Mouse (Mus musculus) macrophage (primary cell): Measurements from ENCODE around the gene Unc13a. TPM values are rescaled to one million over a fixed set of nuclear protein-coding genes. Genes with fewer than 3 reads are reported as not detected.
A peak's percentile ranks its signal among the peaks of the same experiment; 100 is the strongest.

Experiments
- H3K27ac ChIP-seq: fragments of 350-480 bp; formaldehyde crosslinking; 2 replicates; pipeline ENCODE4 v1.9.0; 2021
- H3K36me3 ChIP-seq: fragments of 350-480 bp; formaldehyde crosslinking; 2 replicates; pipeline ENCODE4 v1.9.0; 2021; ENCODE audit errors: inconsistent target
- H3K4me3 ChIP-seq: fragments of 350-480 bp; formaldehyde crosslinking; 2 replicates; pipeline ENCODE4 v1.9.0; 2021; ENCODE audit errors: inconsistent target
- H3K79me2 ChIP-seq: fragments of 350-480 bp; formaldehyde crosslinking; 2 replicates; pipeline ENCODE4 v1.9.0; 2021; ENCODE audit errors: inconsistent target
- WGBS: methylation state at CpG from one replicate; pipeline ENCODE4 v1.1.7; 2026; ENCODE audit warnings: inconsistent platforms; ENCODE audit not compliant: missing documents; 5-methylcytosine and 5-hydroxymethylcytosine counted together
- polyA plus RNA-seq: library from polyadenylated mRNA; stranded (reverse); fragments of 250-400 nt; gene quantifications from 3 replicates; pipeline ENCODE4 v1.2.4, GENCODE M21; 2018; ENCODE audit warnings: inconsistent platforms

Gene Unc13a
- polyA plus RNA-seq, 1 experiment from 2014 or later: 0.98 TPM

DNA sequence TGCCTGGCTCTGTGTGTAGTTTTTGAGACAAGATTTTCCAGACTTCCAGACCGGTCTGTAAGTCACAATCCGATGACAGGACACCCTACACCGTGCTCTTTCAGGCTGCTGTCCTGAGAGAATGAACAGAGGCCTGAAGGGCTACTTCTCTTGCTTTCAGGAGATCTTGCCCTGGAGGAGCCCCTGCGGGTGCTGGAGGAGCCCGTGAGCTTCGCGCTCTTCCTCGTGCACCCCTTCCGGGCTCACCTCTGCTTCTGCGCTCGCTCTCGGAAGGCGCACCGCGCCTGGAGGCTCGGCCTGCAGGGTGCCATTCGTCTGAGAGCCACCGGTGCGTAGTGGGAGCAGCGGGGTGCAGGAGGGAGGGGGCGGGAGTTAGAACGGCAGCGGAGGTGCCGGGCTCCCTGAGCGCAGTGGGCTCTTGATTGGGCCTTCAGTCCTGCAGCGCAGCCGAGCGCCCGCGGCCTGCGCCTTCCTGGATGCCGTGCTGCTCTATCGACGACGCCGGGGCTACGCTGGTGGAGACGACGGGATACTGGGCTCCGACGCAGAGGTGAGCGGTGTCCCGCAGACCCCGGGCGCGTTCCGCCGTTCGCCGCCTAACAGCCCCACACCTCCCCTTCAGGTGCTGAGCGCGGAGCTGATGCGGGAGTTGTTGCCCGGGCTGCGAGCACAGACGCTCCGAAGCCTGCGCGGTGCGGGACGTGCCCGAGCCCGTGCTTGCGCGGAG lies 69.5 kb downstream of the Unc13a start:
- no peaks in the 10 kb centered on the region for H3K79me2 ChIP-seq
- no peak overlapping the region for H3K27ac ChIP-seq
- no peak overlapping the region for H3K4me3 ChIP-seq
- WGBS: 18% methylated on average over 52 of the region's 65 CpGs
- no peaks in the 10 kb centered on the region for H3K36me3 ChIP-seq

DNA sequence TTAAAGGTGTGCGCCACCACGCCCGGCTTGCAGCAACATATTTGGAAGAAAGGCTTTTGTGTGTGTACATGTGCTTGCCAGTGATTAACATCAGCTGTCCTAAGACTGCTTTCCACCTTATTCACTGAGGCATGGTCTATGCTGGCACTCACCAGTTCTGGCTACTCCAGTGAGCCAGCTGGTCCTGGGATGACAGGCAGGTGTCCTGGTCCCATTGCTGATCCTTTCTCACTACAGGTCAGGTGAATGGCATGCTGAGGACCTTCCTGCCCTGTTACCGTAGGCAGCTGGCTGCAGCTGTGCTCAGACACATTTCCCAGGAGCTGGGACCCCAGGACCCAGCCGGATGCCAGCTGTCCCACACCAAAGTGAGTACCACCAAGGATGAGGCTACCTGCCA lies 72.7 kb downstream of the Unc13a start:
- Histone ChIP-seq H3K27ac (no peak overlapping the region), H3K4me3 (no peak overlapping the region), H3K79me2 (peaks cover 2% of the 10 kb centered on the region; the same call in 1 of the 2 replicates), H3K36me3 (no peaks in the 10 kb centered on the region)
- 95% methylated on average over 5 of the region's 5 CpGs for WGBS

DNA sequence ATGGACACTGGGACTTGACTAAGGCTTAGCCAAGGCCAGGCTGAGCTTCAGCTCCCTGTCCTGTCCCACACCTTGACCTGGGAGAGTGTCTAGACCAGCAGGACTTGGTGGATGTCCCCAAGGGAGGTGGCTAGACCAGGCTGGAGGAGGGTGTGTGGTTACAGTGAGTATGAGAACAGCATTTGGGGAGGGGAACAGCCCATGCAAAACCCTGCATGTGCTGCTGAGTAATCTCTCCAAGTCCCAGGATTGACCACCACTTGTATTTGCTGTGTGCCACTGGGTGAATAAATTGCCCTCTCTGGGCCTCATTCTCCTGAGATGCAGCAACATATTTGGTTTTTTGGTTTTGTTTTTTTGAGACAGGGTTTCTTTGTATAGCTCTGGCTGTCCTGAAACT lies 73.2 kb downstream of the Unc13a start:
- H3K79me2 ChIP-seq: peaks cover 7% of the 10 kb centered on the region
- H3K27ac ChIP-seq: no peak overlapping the region
- no peak overlapping the region for H3K4me3 ChIP-seq
- H3K36me3 ChIP-seq: no peaks in the 10 kb centered on the region

DNA sequence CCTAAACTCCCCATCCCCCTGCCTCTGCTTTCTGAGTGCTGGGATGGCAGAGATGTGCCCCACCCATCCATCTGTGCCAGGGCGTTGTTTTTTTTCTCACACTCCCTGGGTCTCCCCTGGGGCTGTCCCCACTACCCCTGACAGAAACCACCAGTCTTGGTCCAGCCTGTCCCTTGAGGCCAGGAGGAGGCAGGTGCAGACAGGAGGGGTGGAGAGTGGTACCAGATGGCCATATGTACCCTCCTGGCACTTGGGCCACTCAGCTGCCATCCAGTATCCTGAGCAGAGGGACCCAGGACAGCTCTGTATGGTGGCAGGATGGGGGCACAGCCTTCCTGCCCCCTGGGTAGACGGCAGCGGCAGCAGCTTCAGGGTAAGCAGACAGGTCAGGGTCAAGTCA lies 74.1 kb downstream of the Unc13a start, which contains the start of gene Fam129c:
Gene Fam129c (plus strand): TSS at position 198 of the 400 bp plus-strand sequence.
- no peaks in the 10 kb centered on the region for H3K36me3 ChIP-seq
- H3K4me3 ChIP-seq: no peak within 1 kb of the TSS
- 91% methylated on average over 3 of the region's 3 CpGs for WGBS
- H3K27ac ChIP-seq: no peak within 1 kb of the TSS
- H3K79me2 ChIP-seq: peaks cover 15% of the 10 kb centered on the region

DNA sequence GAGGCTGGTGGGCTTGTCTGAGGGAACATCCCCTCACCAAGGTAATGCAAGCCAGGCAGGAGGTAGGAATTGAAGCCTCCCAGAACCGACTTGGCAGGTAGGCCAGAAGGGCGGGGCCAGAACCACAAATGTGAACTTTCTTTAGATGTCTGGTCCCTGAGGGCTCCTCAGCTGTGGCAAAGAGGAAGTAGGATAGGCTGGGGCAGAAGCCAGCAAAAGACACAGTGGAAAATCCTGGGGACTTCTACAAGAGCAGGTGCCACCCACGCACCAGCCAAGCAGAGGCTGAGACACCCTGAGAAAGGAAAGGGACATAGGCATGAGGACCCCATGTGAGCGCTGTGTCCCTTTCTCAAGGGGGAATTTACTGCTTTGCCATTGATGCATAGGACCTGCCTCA lies 74.8 kb downstream of the Unc13a start:
- Histone ChIP-seq H3K79me2 (peaks cover 15% of the 10 kb centered on the region), H3K27ac (no peak overlapping the region), H3K36me3 (no peaks in the 10 kb centered on the region), H3K4me3 (no peak overlapping the region)
- WGBS: 40% methylated on average over 4 of the region's 4 CpGs

DNA sequence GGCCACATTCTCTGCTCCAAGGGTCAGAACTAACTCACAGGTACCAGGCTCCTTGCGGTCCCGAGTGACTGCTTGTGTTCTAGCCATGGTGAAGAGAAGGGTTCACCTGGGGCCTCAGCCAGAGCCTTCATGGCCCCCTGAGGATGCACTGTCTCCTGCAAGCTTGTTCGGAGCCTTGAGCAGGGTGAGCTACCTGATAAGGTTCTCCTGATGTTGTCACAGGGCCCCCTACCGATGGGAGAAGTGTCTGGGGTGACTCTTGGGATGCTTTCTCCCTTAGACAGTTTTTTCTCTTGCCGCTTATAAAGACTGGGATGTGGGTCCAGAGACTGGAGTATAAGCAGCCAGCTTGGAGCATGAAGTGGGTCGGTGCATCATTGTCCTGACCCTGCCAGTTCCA lies 75.2 kb downstream of the Unc13a start:
- H3K4me3 ChIP-seq: no peak overlapping the region
- WGBS: 80% methylated on average over 6 of the region's 6 CpGs
- no peak overlapping the region for H3K27ac ChIP-seq
- H3K79me2 ChIP-seq: peaks cover 15% of the 10 kb centered on the region
- no peaks in the 10 kb centered on the region for H3K36me3 ChIP-seq

DNA sequence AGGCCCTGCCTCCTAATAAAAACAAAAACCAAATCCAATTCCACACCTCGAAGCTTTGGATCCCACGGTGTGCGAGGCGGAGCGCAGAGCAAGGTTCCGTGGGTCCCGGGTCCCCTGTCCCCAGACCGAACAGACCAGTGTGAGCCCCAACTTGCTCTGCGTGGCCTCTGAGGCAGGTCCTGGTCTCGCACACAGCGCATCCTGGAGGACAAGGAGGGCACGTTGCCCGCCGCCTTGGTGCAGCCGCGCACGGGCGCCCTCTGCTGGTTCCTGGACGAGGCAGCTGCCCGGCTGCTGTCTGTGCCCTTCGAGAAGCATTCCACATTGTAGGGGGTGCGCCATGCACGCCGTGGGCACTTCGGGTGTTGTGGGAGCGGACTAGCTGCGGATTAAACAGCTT lies 75.7 kb downstream of the Unc13a start:
- Histone ChIP-seq H3K4me3 (no peak overlapping the region), H3K27ac (no peak overlapping the region)

DNA sequence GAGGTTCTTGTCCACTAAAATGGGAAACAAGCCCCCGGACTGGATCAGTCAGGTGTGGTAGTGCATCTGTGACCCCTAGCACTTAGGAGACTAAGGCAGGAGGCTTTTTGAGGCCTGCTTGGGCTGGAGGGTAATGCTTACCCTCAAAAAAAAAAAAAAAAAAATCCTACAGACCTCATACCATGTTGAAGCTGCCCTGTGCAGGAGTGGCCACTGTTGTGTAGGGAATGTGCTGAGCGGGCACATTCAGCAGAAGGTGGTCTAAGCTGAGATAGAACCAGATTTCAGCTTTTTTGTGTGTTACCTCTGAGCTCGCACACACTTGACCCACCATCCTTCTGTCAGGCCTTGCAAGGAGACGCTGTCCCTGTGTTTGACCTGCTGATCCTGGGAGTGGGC lies 77.2 kb downstream of the Unc13a start:
- Histone ChIP-seq H3K4me3 (no peak overlapping the region), H3K79me2 (peaks cover 24% of the 10 kb centered on the region), H3K27ac (no peak overlapping the region), H3K36me3 (no peaks in the 10 kb centered on the region)
- WGBS: 93% methylated on average over 4 of the region's 4 CpGs

More for the DNA sequence above, 75.7 kb downstream of the Unc13a start:
- peaks cover 20% of the 10 kb centered on the region for H3K79me2 ChIP-seq
- H3K36me3 ChIP-seq: no peaks in the 10 kb centered on the region
- 22% methylated on average over 27 of the region's 27 CpGs for WGBS

DNA sequence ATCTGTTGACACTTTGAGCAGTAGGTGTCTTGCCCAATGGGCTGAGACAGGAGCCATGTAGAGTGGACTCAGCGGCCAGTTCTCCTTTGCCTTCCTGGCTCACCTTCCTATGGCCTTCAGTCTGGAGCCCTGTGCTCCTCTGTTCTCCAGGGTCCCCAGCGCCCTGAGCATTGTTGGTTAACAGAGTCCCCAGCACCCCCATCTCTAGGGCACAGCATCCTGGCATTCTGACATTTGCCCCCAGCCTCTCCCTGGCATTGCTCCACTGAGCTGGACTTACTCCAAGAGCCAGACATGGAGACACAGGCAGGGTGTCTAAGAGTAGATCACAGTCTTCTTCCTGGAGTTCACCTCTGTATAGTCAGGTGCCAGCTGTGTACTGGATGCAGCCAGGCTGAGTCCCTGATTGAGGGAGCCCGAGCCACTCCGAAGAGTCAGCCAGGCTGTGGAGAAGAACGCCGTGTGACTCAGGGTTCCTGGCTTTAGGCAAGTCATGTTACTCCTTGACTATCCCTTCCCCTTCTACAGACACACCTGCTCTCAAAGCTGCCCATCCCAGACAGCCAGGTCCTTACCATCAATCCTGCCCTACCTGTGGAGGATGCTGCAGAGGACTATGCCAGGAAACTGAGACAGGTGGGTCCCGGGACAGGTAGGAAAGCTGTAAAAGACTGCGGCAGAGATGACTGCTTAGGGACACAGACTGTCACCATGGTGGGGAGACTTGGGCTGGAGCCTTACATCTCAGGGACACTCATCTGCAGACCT lies 77.8 kb downstream of the Unc13a start:
- no peak overlapping the region for H3K4me3 ChIP-seq
- WGBS: 88% methylated on average over 8 of the region's 8 CpGs
- H3K79me2 ChIP-seq: peaks cover 24% of the 10 kb centered on the region
- no peaks in the 10 kb centered on the region for H3K36me3 ChIP-seq
- no peak overlapping the region for H3K27ac ChIP-seq

DNA sequence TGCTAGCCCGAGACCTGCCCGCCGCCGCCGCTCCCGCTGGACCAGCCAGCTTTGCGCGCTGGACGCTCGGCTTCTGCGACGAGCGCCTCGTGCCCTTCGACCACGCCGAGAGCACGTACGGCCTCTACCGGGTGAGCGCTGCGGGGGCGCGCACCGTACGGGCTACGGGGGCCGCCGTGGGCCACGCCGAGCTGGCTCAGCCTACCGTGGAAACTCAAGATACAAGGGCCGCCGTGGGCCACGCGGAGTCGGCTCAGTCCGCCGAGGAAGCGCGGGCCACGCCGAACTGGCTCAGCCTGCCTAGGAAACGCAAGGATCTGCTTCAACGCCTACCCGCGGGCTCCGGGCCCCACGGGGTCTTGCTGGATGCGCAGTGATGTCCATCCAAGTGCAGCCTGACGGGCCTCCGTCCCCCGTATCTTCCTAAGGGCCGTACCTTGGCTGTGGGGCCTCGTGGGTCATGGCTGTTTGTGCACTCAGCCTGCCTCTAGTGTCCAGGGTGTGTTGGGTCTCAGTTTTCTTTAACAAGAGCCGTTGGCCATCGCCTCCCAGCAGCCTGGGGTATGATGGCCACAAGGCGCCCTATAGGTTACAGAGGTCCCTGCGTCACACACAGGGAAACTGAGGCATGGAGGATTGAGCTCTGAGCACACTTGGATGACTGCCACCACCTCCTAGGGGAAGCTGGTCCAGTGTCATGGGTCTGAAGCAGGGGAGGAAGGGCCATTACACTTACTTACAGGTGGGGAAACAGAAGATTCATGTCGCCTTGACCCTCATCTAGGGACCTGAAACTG lies 79.0 kb downstream of the Unc13a start:
- 4% methylated on average over 46 of the region's 60 CpGs for WGBS
- H3K79me2 ChIP-seq: peaks cover 24% of the 10 kb centered on the region
- H3K27ac ChIP-seq: peak overlapping the region; percentile 55
- H3K4me3 ChIP-seq: peak overlapping the region; percentile 56
- no peaks in the 10 kb centered on the region for H3K36me3 ChIP-seq

DNA sequence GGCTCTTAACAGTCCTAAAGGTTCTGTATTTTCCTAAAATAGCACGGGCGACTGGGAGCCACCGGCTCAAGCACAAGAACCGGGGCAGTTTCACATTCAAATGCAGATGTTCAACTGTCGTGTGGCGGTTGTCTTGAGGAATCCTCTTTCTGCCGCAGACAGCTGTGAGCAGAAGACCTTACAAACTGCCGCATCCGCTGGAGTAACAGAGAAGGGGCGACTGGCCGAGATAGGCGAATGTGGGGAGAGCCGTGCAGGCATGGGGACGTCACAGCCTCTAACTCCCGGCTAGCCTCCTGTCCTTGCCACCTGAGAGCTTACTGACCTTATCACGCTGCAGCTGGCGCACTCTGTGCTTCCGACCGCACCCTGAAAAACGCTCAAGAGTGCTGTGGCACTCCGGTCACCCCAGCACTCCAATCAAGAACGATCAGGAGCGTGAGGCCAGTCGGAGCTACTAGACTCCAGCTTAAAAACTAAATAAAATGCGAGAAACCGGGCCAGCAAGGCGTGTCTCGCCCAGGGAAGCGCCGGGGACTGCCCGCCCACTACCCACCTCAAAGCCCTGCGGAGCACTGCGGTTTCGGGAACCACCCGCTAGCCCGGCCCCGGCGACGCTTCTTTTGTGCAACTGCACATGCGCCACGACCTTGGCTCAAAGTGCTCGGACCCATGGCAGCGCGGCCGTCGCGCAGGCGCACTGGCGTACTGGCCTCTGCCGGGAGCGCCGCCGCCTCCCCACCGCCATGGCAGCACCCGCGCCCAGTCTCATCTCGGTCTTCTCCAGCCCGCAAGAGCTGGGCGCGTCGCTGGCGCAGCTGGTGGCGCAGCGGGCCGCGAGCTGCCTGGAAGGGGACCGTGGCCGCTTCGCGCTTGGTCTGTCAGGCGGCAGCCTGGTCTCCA lies 79.8 kb downstream of the Unc13a start, which contains the start of gene Pgls:
Gene Pgls (plus strand): TSS at position 706 of the 903 bp plus-strand sequence.
- H3K4me3 ChIP-seq: peak within 1 kb of the TSS; percentile 92
- H3K79me2 ChIP-seq: peaks cover 24% of the 10 kb centered on the region
- under 1% methylated on average over 60 of the region's 71 CpGs for WGBS
- H3K36me3 ChIP-seq: no peaks in the 10 kb centered on the region; the same call in 1 of the 2 replicates
- H3K27ac ChIP-seq: peak within 1 kb of the TSS; percentile 85

DNA sequence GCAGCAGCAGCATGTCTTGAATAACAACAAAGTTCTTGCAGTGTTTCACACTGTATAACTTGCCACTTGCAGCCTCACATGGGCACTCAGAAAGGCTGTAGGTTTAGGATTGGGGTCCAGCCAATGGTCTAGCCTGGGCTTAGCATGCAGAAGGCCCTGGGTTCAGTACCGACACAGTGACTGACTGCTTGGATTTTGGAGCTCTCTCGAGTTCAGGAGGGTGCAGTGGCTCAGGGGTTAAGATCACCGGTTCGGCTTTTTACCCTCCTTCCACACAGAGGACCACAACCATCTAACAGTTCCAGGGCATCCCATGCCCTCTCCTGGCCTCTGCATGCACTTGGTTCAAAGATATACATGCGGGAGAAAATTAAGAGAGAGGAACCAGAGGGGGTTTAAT lies 80.5 kb downstream of the Unc13a start:
- H3K36me3 ChIP-seq: peaks cover 4% of the 10 kb centered on the region
- peak overlapping the region; percentile 92 for H3K4me3 ChIP-seq
- WGBS: 17% methylated on average over 5 of the region's 5 CpGs
- peak overlapping the region; percentile 85 for H3K27ac ChIP-seq
- H3K79me2 ChIP-seq: peaks cover 24% of the 10 kb centered on the region

DNA sequence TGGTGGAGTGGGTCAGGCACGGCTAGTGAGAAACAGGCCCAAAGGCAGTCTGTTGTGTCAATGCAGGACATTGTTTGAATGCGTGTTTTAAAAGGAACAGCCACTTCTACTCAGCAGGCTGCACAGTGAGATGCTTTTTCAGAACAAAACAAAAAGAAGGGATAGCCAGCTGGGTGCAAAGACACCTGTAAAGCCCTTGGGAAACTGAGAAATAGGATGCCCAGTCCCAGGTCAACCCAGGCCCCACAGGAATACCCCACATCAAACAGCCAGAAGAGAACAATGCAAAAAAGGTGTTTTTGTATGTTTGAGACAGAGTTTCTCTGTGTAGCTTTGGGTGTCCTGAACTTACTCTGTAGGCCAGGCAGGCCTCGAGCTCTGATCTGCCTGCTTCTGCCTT lies 82.8 kb downstream of the Unc13a start:
- no peak overlapping the region for H3K27ac ChIP-seq

DNA sequence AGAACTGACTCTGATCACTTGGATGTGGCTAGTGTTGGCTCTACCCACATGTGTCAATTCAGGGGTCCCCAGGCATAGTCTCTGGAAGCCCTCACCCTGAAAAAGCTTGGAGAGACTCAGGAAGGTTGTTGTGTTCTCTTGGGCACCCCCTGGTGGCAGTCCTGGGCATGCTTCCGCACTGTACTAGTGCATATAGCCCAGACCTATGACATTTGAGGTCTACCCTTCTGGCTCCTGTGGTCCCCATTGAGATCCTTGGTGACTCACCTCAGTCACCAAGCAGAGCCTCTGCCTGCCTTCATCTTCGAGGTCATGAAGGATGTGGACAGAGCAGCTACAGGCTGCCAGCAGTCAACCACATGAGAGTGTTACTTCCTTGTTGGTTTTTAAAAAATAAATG lies 84.7 kb downstream of the Unc13a start:
- Histone ChIP-seq H3K79me2 (peaks cover 27% of the 10 kb centered on the region), H3K4me3 (no peak overlapping the region), H3K27ac (no peak overlapping the region), H3K36me3 (peaks cover 28% of the 10 kb centered on the region)
- 50% methylated on average over 2 of the region's 2 CpGs for WGBS

More for the DNA sequence above, 82.8 kb downstream of the Unc13a start:
- Histone ChIP-seq H3K79me2 (peaks cover 23% of the 10 kb centered on the region), H3K36me3 (peaks cover 20% of the 10 kb centered on the region), H3K4me3 (no peak overlapping the region)
- WGBS: 95% methylated on average over 3 of the region's 3 CpGs
